Mouse (Mus musculus): ENCODE measurements around the gene Bcl3. TPM values are rescaled to one million over a fixed set of nuclear protein-coding genes. Genes with fewer than 3 reads are reported as not detected.

The Bcl3 gene
- polyA plus RNA-seq, 1 experiment from 2014 or later: 9.2 TPM

Other genes starting within 250 kb of the Bcl3 start
- gene Zfp296, start 245.5 kb downstream of the Bcl3 start, polyA plus RNA-seq (2015; fragmentation: Nextera tagmentation; extraction: Ambion mirVana): 2.8 and 3.7 TPM in 2 replicates
- 141 and 153 TPM in 2 replicates for gene Gemin7, start 245.2 kb downstream of the Bcl3 start, polyA plus RNA-seq (2015; fragmentation: Nextera tagmentation; extraction: Ambion mirVana)
- gene Clasrp, start 218.3 kb downstream of the Bcl3 start, polyA plus RNA-seq (2015; fragmentation: Nextera tagmentation; extraction: Ambion mirVana): 28.6 and 35.2 TPM in 2 replicates
- gene Relb, start 193.3 kb downstream of the Bcl3 start, polyA plus RNA-seq (2015; fragmentation: Nextera tagmentation; extraction: Ambion mirVana): 9.0 and 11.3 TPM in 2 replicates
- gene Clptm1, start 157.7 kb downstream of the Bcl3 start, polyA plus RNA-seq (2015; fragmentation: Nextera tagmentation; extraction: Ambion mirVana): 58.2 and 59.4 TPM in 2 replicates
- gene Apoc2, start 144.8 kb downstream of the Bcl3 start, polyA plus RNA-seq (2015; fragmentation: Nextera tagmentation; extraction: Ambion mirVana): 80.5 and 93.2 TPM in 2 replicates
- 1.2 and 7.2 TPM in 2 replicates for gene Gm44805, start 141.3 kb downstream of the Bcl3 start, polyA plus RNA-seq (2015; fragmentation: Nextera tagmentation; extraction: Ambion mirVana)
- 11.4 and 16.8 TPM in 2 replicates for gene Apoc4, start 141.3 kb downstream of the Bcl3 start, polyA plus RNA-seq (2015; fragmentation: Nextera tagmentation; extraction: Ambion mirVana)
- gene Apoc1, start 130.1 kb downstream of the Bcl3 start, polyA plus RNA-seq (2015; fragmentation: Nextera tagmentation; extraction: Ambion mirVana): 38.3 and 53.4 TPM in 2 replicates
- gene Apoe, start 123.6 kb downstream of the Bcl3 start, polyA plus RNA-seq (2015; fragmentation: Nextera tagmentation; extraction: Ambion mirVana): 385 and 438 TPM in 2 replicates
- gene Tomm40, start 107.3 kb downstream of the Bcl3 start, polyA plus RNA-seq (2015; fragmentation: Nextera tagmentation; extraction: Ambion mirVana): 65.2 and 81.8 TPM in 2 replicates
- 98.6 and 104 TPM in 2 replicates for gene Nectin2, start 72.3 kb downstream of the Bcl3 start, polyA plus RNA-seq (2015; fragmentation: Nextera tagmentation; extraction: Ambion mirVana)
- 118 and 122 TPM in 2 replicates for gene Bcam, start 51.8 kb downstream of the Bcl3 start, polyA plus RNA-seq (2015; fragmentation: Nextera tagmentation; extraction: Ambion mirVana)
- 31.2 and 32.9 TPM in 2 replicates for gene Cblc, start 26.0 kb downstream of the Bcl3 start, polyA plus RNA-seq (2015; fragmentation: Nextera tagmentation; extraction: Ambion mirVana)
- 0.31 and 0.36 TPM in 2 replicates for gene Gm19345, start 29.2 kb upstream of the Bcl3 start, polyA plus RNA-seq (2015; fragmentation: Nextera tagmentation; extraction: Ambion mirVana)
- not detected in 2 replicates for gene Ceacam16, start 38.5 kb upstream of the Bcl3 start, polyA plus RNA-seq (2015; fragmentation: Nextera tagmentation; extraction: Ambion mirVana)
- 3.2 and 4.8 TPM in 2 replicates for gene Ceacam19, start 65.2 kb upstream of the Bcl3 start, polyA plus RNA-seq (2015; fragmentation: Nextera tagmentation; extraction: Ambion mirVana)
- 13.3 and 15.8 TPM in 2 replicates for gene Pvr, start 98.4 kb upstream of the Bcl3 start, polyA plus RNA-seq (2015; fragmentation: Nextera tagmentation; extraction: Ambion mirVana)
- gene Igsf23, start 128.0 kb upstream of the Bcl3 start, polyA plus RNA-seq (2015; fragmentation: Nextera tagmentation; extraction: Ambion mirVana): 3.1 and 3.8 TPM in 2 replicates
- 0.27 and 0.39 TPM in 2 replicates for gene Ceacam20, start 142.6 kb upstream of the Bcl3 start, polyA plus RNA-seq (2015; fragmentation: Nextera tagmentation; extraction: Ambion mirVana)
- gene Nlrp9b, start 168.7 kb upstream of the Bcl3 start, polyA plus RNA-seq (2015; fragmentation: Nextera tagmentation; extraction: Ambion mirVana): not detected in 2 replicates

All from stomach, embryonic 16.5 days (tissue).